Mouse (Mus musculus): ENCODE results near the gene Rab31.

Rab31 gene

GRCm38 (mm10) chr17:65703527-65704391 is 68.8 kb downstream of the Rab31 start:
- no peak for DNase-seq (ENCODE audit: low read depth, low spot score)

DNA sequence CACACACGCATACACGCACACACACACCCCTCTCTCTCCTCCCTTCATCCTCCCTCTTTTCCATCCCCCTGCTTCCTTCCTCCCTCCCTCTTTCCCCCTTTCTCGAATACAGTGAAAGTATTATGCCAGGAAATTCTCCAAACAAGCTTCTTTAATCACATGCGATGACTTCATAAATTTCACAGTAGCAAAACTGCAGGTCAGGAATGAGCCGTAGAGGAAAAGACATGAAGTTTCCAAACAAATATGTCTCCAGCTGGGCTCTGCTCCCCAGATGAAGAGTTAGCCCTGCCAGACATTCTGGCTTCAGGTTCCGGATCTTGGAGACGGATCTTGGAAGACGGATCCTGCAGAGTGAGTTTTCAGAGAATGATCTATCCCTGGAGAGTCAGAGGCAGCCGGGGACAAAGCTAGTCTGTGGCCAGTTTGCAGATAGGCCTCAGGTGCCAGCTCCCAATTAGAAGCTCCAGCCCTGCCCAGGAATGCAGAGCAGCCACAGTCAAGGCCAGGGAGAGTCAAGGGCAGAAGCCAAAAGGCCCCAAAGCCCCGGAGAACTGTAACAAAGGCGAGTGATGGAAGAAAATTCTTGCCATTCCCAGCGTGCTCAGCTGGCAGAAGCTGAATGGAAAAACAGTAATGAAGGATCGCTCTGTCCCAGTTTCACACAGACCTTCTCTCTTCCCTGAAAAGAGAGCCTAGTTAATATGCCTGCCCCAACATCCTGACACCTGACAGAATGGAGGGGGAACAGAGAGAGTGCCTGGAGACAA is 70.6 kb downstream of the Rab31 start:
- DNase-seq (ENCODE audit: low read depth, low spot score): no peak

GRCm38 (mm10) chr17:65701356-65701755 is 71.2 kb downstream of the Rab31 start:
- no peak for DNase-seq (ENCODE audit: low read depth, low spot score)

DNA sequence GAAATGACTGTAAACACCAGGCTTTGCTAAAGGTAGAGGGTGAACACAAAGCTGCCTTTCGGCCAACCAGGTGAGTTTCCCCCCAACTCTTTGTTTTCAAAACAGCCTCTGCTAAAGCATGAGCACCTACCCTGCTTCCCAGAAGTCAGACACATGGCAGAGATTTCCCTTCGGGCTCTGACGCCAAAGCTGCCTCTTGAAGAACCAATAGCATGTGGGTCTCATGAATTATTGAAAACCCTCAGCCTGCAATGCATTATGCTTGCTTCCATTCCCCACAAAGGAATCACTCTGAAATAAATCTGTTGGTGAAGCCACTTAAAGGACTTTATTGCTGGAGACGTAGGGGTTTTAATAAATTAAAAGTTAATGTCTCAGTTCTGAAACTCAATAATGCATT is 72.5 kb downstream of the Rab31 start:
- DNase-seq (ENCODE audit: low read depth, low spot score): no peak

GRCm38 (mm10) chr17:65697791-65698463 is 74.6 kb downstream of the Rab31 start:
- no peak for DNase-seq (ENCODE audit: low read depth, low spot score)

DNA sequence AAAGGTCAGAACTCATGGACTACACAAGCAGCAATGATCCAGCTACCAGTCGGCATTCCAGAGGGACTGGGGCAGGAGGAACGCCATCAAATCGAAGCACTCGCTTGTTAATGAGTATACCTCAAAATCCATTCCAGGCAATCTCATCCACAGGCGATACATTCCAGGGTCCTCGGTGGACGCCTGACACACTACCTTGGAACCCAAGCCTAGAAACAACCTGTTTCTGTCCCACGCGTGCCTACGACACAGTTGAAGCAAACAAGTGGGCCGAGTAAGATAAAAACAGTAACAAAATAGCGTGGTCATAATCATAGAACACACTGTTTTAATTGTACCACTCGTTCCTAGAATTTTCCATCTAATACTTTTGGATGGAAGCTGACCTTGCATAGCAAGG is 75.6 kb downstream of the Rab31 start:
- no peak for DNase-seq (ENCODE audit: low read depth, low spot score)

DNA sequence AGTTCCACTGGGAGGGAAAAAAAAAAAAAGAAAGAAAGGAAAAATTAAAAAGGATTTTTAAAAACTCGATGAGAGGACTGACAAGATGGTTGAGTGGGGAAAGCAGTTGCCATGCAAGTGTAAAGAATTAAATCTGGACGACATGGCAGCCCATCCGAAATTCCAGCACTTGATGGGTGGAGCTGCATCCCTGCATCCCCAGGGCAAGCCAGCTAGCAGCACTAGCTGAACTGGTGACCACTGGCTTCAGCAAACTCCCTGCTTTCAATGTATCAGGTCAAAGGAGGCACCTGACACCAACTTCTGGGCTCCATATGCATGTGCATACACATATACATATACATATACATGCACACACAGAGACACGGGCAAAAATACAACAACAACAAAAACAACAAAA is 80.3 kb downstream of the Rab31 start:
- DNase-seq (ENCODE audit: low read depth, low spot score): no peak

DNA sequence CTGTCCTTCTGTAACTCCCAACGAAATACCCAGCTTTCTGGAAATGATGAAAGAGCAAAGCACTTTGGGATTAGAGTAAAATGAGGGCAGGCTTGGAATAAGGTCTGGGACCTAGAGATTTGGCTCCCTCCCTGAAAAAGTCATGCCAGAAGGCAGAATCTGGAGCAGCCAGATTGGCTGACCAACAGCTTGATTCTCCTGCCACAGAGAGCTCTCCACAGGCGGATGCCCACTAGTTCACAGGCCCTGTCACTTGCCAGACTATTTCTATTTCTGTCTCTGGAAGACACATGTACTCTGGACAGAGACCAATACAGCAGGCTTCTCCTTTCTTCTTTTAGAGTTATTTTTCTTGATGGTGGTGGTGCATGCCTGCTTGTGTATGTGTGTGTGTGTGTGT is 88.8 kb downstream of the Rab31 start:
- DNase-seq (ENCODE audit: low read depth, low spot score): no peak

DNA sequence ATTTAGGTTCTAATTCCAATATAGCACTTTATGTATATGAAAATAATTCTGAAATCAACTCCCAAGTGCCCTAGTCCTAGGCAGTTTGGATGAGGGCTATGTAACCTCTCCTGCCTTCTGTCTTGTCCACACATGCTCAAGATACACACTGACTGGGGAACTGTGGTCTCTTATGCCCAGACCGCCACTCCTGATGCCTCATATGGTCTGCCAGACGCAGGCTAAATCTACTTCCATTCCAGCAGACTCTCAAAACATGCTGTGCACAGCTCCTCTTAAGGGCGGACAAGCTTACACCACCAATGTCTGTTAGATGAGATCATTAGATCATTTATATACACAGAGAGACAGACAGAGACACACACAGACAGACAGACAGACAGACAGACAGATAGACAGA is 89.2 kb downstream of the Rab31 start:
- DNase-seq (ENCODE audit: low read depth, low spot score): no peak

GRCm38 (mm10) chr17:65682071-65682680 is 90.4 kb downstream of the Rab31 start:
- no peak for DNase-seq (ENCODE audit: low read depth, low spot score)

GRCm38 (mm10) chr17:65681516-65681915 is 91.0 kb downstream of the Rab31 start:
- no peak for DNase-seq (ENCODE audit: low read depth, low spot score)

GRCm38 (mm10) chr17:65680801-65681412 is 91.6 kb downstream of the Rab31 start:
- no peak for DNase-seq (ENCODE audit: low read depth, low spot score)

- no peak for DNase-seq (ENCODE audit: low read depth, low spot score)
Measured at GRCm38 (mm10) chr17:65679806-65680446, 92.6 kb downstream of the Rab31 start.

GRCm38 (mm10) chr17:65677742-65678141 is 94.8 kb downstream of the Rab31 start:
- no peak for DNase-seq (ENCODE audit: low read depth, low spot score)

GRCm38 (mm10) chr17:65676536-65676935 is 96.0 kb downstream of the Rab31 start:
- no peak for DNase-seq (ENCODE audit: low read depth, low spot score)

DNA sequence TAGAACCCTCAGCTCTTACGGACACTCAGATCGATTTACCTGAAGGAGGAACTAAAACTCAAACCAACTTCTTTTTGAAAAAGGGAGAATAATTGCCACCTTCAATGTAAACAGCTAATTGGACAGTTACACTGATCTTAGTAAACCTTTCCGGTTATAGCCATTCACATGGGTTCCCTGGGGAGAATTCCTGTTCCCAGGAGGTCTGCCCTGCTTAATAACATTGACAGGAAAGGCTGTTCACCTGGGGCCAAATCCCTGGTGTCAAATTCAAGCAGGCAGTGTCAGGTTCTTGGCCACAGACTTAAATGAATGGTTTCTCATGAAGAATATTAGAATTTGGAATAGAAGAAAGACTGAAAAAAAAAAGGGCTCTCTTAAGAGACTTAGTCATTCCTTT is 96.6 kb downstream of the Rab31 start:
- DNase-seq (ENCODE audit: low read depth, low spot score): no peak

GRCm38 (mm10) chr17:65674710-65675171 is 97.8 kb downstream of the Rab31 start:
- no peak for DNase-seq (ENCODE audit: low read depth, low spot score)

DNA sequence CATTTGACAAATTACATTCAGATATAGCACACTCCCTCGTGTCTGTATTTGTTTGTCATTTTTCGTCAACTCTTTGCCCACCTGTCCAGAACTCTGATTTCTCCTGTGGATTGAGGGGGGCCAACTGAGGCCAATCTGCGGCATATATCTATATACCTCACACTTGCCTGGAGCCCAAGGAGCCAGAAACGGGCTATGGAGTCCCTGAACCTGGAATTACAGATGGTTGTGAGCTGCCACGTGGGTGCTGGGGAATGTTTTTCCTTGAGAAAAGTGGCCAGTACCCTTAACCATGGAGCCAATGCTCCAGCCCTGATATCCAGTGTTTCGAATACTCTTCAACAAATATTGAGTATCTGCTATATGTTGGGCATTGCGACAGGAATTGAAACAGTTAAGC is 99.6 kb downstream of the Rab31 start:
- no peak for DNase-seq (ENCODE audit: low read depth, low spot score)

DNA sequence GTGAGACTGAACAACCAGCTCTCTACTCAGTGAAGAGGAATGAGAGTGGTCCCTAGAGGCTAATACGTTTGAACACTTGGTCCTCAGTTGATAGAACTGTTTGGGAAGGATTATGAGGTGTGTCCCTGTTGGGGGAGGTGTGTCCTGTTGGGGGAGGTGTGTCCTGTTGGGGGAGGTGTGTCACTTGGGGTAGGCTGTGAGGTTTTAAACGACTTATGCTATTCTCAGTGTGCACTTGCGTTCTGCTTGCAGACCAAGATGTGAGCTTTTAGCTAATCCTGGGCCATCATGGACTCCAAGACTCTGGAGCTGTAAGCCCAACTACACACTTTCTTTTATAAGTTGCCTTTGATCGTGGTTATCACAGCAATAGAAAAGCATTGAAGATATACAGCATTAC is 103.5 kb downstream of the Rab31 start:
- no peak for DNase-seq (ENCODE audit: low read depth, low spot score)

GRCm38 (mm10) chr17:65667792-65668191 is 104.8 kb downstream of the Rab31 start:
- DNase-seq (ENCODE audit: low read depth, low spot score): no peak

Measured in forelimb bud, embryonic 11.5 days (tissue).